Mouse (Mus musculus): ENCODE results near the gene Ppp1r16b. TPM values are rescaled to one million over a fixed set of nuclear protein-coding genes. Genes with fewer than 3 reads are reported as not detected.
A peak's percentile ranks its signal among the peaks of the same experiment; 100 is the strongest.

Ppp1r16b gene
- polyA plus RNA-seq, 1 experiment from 2014 or later: 4.7 TPM

DNA sequence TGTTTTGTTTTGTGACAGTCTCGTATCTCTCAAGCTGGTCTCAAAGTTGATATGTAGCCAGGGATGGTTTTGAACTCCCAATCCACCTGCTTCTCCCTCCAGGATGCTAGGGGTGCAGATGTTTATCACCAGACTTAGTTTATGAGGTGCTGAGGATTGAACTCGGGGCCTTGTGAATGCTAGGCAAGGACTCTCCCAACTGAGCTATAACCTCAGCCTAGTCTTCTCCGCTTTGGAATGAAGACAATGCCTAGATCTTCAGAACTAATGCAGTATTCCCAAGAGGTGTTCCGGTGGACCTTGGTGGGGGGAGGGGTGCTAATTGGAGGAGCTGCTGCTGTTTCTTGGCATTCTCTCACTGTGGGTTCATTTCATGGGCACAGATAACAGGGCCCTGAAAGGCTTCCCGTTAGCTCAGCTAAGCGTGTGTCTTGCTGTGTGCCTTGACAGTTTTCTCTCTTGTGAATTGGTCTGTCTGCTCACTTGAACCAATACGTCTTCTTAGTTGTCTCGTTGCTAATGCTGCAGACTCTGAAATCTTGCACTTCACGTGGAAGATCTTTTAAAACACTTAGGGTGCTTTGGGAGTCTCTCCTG lies 19.1 kb downstream of the Ppp1r16b start:
- 49% methylated on average over 9 of the region's 9 CpGs for WGBS
- Histone ChIP-seq H3K9me3 (no peaks in the 10 kb centered on the region), H3K36me3 (no peaks in the 10 kb centered on the region), H3K4me1 (peaks cover 40% of the 10 kb centered on the region), H3K27me3 (ENCODE audit: insufficient read depth, poor library complexity, severe bottlenecking) (no peaks in the 10 kb centered on the region), H3K4me3 (no peak overlapping the region), H3K27ac (no peak overlapping the region)
- no peak for DNase-seq (ENCODE audit: low spot score)

DNA sequence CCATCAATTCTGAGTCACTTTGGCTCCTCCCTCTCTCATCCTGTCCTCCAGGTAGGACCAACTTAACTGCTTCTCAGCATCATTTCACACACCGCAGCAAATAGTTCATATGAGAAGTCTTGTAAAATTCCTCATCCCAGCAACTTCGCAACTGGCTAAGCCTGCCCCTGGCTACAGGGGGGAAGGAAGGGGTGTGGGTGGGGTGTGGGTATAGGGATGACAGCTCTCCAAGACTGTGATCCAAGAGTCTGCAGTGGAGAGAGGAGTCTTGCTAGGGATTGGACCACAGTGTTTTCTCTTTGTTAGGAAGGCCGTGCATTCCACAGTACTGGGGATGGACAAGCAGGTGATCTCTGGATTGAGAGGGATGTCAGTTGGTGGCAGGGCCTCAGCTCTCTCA lies 19.7 kb downstream of the Ppp1r16b start:
- no peak overlapping the region for H3K27ac ChIP-seq

DNA sequence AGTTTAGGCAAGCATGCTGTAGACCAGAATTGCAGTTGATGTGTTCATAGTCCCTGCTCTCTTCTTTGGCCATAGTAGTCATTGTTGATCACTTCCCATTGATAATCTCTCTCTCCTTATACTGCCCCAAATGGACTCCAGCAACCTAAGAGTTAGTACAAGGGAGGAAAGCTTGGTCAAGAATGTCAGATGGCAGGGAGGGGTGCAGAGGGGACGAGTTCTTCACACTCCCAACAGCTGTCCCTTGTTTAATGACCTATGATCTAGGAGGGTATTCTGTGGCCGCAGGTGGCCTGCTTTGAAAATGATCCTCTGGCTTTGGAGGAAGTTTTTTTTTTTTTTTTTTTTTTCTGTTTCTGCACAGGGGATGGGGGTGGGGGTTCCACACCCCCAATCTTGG lies 21.2 kb downstream of the Ppp1r16b start:
- Histone ChIP-seq H3K9me3 (no peaks in the 10 kb centered on the region), H3K36me3 (no peaks in the 10 kb centered on the region), H3K27me3 (ENCODE audit: insufficient read depth, poor library complexity, severe bottlenecking) (no peaks in the 10 kb centered on the region), H3K4me1 (peaks cover 41% of the 10 kb centered on the region), H3K27ac (no peak overlapping the region), H3K4me3 (no peak overlapping the region)
- 67% methylated on average over 2 of the region's 2 CpGs for WGBS
- no peak for DNase-seq (ENCODE audit: low spot score)

More for the DNA sequence above, 19.7 kb downstream of the Ppp1r16b start:
- peaks cover 46% of the 10 kb centered on the region for H3K4me1 ChIP-seq
- DNase-seq (ENCODE audit: low spot score): no peak
- H3K9me3 ChIP-seq: no peaks in the 10 kb centered on the region
- H3K27me3 ChIP-seq (ENCODE audit: insufficient read depth, poor library complexity, severe bottlenecking): no peaks in the 10 kb centered on the region
- WGBS: 79% methylated on average over 3 of the region's 3 CpGs
- H3K36me3 ChIP-seq: no peaks in the 10 kb centered on the region
- no peak overlapping the region for H3K4me3 ChIP-seq

DNA sequence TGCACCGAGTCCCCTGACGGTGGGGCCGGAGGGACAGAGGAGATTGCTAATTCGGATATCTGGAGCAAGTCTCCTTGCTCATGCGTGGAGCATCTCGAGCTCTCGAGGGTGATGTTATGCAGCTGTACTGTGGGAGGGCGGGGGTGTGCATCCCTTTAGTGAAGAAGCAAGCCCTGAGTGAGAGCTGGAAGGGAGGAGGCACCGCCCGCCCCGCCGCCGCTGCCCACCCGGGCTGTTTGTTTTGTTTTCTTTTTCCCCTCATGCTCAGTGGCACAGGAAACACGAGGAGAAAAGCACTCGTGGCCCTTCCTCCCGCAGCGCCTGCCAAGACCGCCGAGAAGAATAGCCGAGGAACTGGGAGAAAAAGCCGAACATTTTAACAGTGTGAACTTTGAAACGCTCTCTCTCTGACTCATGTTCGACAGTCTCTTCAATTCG lies 22.6 kb downstream of the Ppp1r16b start:
- H3K4me1 ChIP-seq: peaks cover 31% of the 10 kb centered on the region
- no peak for DNase-seq (ENCODE audit: low spot score)
- 47% methylated on average over 25 of the region's 25 CpGs for WGBS
- H3K27me3 ChIP-seq (ENCODE audit: insufficient read depth, poor library complexity, severe bottlenecking): no peaks in the 10 kb centered on the region
- H3K9me3 ChIP-seq: no peaks in the 10 kb centered on the region
- H3K36me3 ChIP-seq: no peaks in the 10 kb centered on the region
- 0 out of 2 replicates have a peak overlapping the region, but pooled peaks have one; percentile 19 for H3K27ac ChIP-seq
- no peak overlapping the region for H3K4me3 ChIP-seq

DNA sequence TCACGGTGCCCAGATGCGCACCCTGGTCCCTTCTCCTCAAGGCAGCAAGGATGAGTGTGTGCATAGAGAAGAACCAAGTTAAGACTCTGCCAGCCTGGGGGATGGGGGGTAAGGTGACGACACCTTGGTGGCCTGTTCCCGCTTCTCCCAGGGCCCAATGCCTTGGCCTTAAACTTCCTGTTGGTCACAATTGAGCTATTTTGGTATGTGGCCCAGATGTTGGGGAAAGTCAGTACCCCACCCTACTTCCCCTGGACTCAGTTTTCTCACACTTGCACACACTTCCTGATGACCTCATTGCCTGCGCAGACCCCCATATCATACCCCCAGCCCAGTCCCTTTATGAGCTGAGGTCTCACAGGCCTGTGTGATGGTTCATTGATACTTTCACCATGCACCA lies 23.9 kb downstream of the Ppp1r16b start:
- WGBS: 72% methylated on average over 5 of the region's 5 CpGs
- H3K4me3 ChIP-seq: no peak overlapping the region

DNA sequence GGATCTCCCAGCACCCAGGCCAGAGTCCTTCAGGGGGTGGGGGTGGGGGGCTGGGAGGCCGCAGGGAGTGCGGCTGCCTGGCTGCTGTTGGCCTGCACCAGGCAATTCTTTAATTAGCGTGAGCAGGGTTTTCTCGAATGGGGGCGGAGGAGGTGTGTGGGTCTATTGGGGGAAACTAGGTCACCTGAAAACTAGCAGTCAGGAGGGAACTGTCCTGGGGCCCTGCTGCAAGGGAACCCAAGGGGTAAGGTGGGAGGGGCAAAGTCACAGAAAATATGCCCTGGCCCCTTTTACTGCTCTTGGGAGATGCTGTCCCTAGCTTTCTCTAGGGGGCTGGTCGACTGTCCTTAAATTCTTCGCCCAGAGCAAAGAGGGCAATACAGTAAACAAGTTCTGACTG lies 24.4 kb downstream of the Ppp1r16b start:
- DNase-seq (ENCODE audit: low spot score): no peak
- WGBS: 47% methylated on average over 7 of the region's 7 CpGs
- Histone ChIP-seq H3K36me3 (no peaks in the 10 kb centered on the region), H3K4me1 (peaks cover 26% of the 10 kb centered on the region), H3K4me3 (no peak overlapping the region), H3K9me3 (no peaks in the 10 kb centered on the region), H3K27me3 (ENCODE audit: insufficient read depth, poor library complexity, severe bottlenecking) (no peaks in the 10 kb centered on the region), H3K27ac (peak overlapping the region; percentile 71; the same call in 1 of the 2 replicates)

More for the DNA sequence above, 23.9 kb downstream of the Ppp1r16b start:
- peaks cover 26% of the 10 kb centered on the region for H3K4me1 ChIP-seq
- DNase-seq (ENCODE audit: low spot score): no peak
- H3K36me3 ChIP-seq: no peaks in the 10 kb centered on the region
- no peaks in the 10 kb centered on the region for H3K27me3 ChIP-seq (ENCODE audit: insufficient read depth, poor library complexity, severe bottlenecking)
- H3K27ac ChIP-seq: 0 out of 2 replicates have a peak overlapping the region, but pooled peaks have one; percentile 3
- no peaks in the 10 kb centered on the region for H3K9me3 ChIP-seq

- Histone ChIP-seq H3K27me3 (ENCODE audit: insufficient read depth, poor library complexity, severe bottlenecking) (no peaks in the 10 kb centered on the region), H3K9me3 (no peaks in the 10 kb centered on the region), H3K4me3 (no peak overlapping the region), H3K36me3 (no peaks in the 10 kb centered on the region), H3K4me1 (peaks cover 22% of the 10 kb centered on the region), H3K27ac (no peak overlapping the region)
- WGBS: 69% methylated on average over 8 of the region's 8 CpGs
- DNase-seq (ENCODE audit: low spot score): no peak
Observed at GRCm38 (mm10) chr2:158690116-158690515, 24.9 kb downstream of the Ppp1r16b start.

DNA sequence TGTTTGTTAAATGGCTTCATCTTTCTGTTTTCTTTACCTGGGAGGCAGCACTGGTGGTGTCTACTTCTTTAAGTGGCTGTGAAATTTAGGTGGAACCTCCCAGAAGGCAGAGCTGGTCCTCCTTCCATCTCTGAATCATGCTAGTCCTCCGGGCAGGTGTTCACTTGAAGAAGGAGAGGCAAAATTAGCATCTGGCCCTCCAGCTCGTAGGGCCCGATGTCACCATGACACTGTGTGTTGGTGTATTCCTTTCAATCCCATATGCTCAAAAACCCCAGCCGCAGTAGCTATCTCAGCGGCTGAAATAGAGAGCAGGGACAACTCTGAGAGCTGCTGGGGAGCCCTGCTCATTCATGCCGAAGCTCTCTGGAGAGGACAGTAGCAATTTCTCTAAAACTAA lies 27.0 kb downstream of the Ppp1r16b start:
- Histone ChIP-seq H3K9me3 (no peaks in the 10 kb centered on the region), H3K27ac (no peak overlapping the region), H3K27me3 (ENCODE audit: insufficient read depth, poor library complexity, severe bottlenecking) (no peaks in the 10 kb centered on the region), H3K4me1 (peaks cover 23% of the 10 kb centered on the region), H3K36me3 (peaks cover 3% of the 10 kb centered on the region; the same call in 1 of the 2 replicates), H3K4me3 (no peak overlapping the region)
- no peak for DNase-seq (ENCODE audit: low spot score)
- WGBS: 75% methylated on average over 6 of the region's 6 CpGs

- H3K27me3 ChIP-seq (ENCODE audit: insufficient read depth, poor library complexity, severe bottlenecking): no peaks in the 10 kb centered on the region
- no peak overlapping the region for H3K4me3 ChIP-seq
- peaks cover 3% of the 10 kb centered on the region; the same call in 1 of the 2 replicates for H3K4me1 ChIP-seq
- H3K9me3 ChIP-seq: no peaks in the 10 kb centered on the region
- 83% methylated on average over 27 of the region's 27 CpGs for WGBS
- DNase-seq (ENCODE audit: low spot score): no peak
- peaks cover 3% of the 10 kb centered on the region; the same call in 1 of the 2 replicates for H3K36me3 ChIP-seq
- peak overlapping the region; percentile 23; the same call in 1 of the 2 replicates for H3K27ac ChIP-seq
Observed at GRCm38 (mm10) chr2:158695811-158696210, 30.6 kb downstream of the Ppp1r16b start.

DNA sequence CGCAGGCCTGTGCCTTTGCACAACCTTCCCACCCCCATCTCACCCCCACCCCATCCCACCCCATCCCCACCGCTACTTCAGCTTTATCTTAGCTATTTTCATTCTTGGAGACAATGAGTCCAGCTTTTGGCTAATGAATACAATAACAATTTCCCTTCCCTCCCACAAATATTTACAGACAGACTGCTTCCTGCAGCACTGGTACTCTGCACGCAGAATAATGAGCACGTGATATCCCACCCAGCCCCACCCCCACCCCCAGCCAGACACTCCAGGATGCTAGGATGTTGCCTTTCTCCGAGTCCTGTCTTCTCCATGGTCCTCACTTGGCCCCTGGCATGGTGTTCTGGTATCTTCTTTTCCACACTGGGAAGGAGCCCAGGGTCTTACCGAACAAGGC lies 31.3 kb downstream of the Ppp1r16b start:
- DNase-seq (ENCODE audit: low spot score): no peak
- 79% methylated on average over 6 of the region's 6 CpGs for WGBS

DNA sequence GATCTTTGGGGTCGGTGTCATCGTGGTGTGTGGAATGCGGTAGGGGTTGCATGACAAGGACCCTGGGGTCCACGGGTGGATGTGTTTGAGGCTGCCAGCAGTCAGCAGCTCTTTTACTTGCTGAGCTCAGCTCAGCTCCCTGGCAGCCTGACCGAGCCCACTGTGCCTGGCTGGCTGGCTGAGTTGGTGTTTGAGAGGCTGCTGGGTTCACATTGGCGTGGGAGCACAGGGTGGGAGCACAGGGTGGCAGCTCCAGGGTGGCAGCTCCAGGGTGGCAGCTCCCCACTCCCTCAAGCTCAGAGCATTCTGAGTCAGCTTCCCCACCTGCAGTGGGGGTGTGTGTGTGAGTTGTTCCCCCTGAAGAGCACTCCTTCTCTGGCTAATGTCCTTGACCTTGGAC lies 34.7 kb downstream of the Ppp1r16b start:
- Histone ChIP-seq H3K27ac (no peak overlapping the region), H3K9me3 (no peaks in the 10 kb centered on the region), H3K4me3 (no peak overlapping the region), H3K4me1 (peaks cover 3% of the 10 kb centered on the region; the same call in 1 of the 2 replicates), H3K36me3 (peaks cover 3% of the 10 kb centered on the region; the same call in 1 of the 2 replicates), H3K27me3 (ENCODE audit: insufficient read depth, poor library complexity, severe bottlenecking) (no peaks in the 10 kb centered on the region)
- no peak for DNase-seq (ENCODE audit: low spot score)
- WGBS: 67% methylated on average over 6 of the region's 6 CpGs

More for the DNA sequence above, 31.3 kb downstream of the Ppp1r16b start:
- Histone ChIP-seq H3K9me3 (no peaks in the 10 kb centered on the region), H3K27ac (no peak overlapping the region), H3K4me3 (no peak overlapping the region), H3K36me3 (peaks cover 3% of the 10 kb centered on the region; the same call in 1 of the 2 replicates), H3K4me1 (peaks cover 3% of the 10 kb centered on the region; the same call in 1 of the 2 replicates), H3K27me3 (ENCODE audit: insufficient read depth, poor library complexity, severe bottlenecking) (no peaks in the 10 kb centered on the region)

DNA sequence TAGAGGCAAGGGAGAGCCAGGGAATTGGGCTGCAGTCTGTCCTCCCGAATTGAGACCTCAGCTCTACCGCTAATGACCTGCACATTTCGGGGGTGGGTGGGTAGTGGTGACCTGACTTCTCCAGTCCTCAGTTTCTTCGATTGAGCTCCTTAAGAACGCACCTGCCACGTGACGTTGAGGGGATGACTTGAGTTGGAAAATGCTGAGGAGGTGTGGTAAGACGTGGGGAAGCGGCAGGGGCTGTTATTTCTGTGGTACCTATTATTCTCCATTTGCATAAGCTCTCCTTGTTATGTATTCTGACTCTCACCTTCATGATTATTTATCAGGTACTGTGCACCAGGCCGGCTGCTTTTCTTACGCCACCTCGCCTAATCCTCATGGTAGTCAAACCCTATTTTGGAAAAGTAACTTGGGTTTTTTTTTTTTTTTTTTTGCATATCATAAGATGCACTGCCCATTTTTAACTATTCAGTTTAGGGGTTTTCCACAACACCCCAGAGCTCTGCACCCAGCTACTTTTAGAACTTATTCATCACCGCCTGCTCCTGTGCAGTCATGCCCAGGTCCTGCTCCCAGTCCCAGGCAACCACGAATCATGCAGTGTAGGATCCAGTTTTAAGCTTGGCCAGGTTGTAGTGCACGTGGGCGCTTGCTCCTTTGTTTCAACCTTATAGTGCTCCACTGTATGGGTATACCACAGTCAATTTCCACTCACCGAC lies 35.5 kb downstream of the Ppp1r16b start:
- H3K9me3 ChIP-seq: no peaks in the 10 kb centered on the region
- H3K4me3 ChIP-seq: no peak overlapping the region
- peaks cover 2% of the 10 kb centered on the region; the same call in 1 of the 2 replicates for H3K4me1 ChIP-seq
- no peaks in the 10 kb centered on the region for H3K27me3 ChIP-seq (ENCODE audit: insufficient read depth, poor library complexity, severe bottlenecking)
- H3K36me3 ChIP-seq: peaks cover 3% of the 10 kb centered on the region; the same call in 1 of the 2 replicates
- DNase-seq (ENCODE audit: low spot score): no peak
- WGBS: 78% methylated on average over 17 of the region's 17 CpGs
- H3K27ac ChIP-seq: no peak overlapping the region

- DNase-seq (ENCODE audit: low spot score): no peak
- Histone ChIP-seq H3K27me3 (ENCODE audit: insufficient read depth, poor library complexity, severe bottlenecking) (no peaks in the 10 kb centered on the region), H3K36me3 (peaks cover 3% of the 10 kb centered on the region; the same call in 1 of the 2 replicates), H3K4me1 (no peaks in the 10 kb centered on the region), H3K9me3 (no peaks in the 10 kb centered on the region), H3K27ac (no peak overlapping the region), H3K4me3 (no peak overlapping the region)
- 91% methylated on average over 9 of the region's 9 CpGs for WGBS
Observed at GRCm38 (mm10) chr2:158701505-158701904, 36.3 kb downstream of the Ppp1r16b start.

All from heart, embryonic 10.5 days (tissue).